Mouse (Mus musculus): ENCODE measurements at regions not wholly inside any gene's neighbourhood (a gene's known extent, or its start where the extent isn't known, plus 50 kb on each side); places are given as distances from the start of the nearest gene placed in this dataset.
A peak's percentile ranks its signal among the peaks of the same experiment; 100 is the strongest.

DNA sequence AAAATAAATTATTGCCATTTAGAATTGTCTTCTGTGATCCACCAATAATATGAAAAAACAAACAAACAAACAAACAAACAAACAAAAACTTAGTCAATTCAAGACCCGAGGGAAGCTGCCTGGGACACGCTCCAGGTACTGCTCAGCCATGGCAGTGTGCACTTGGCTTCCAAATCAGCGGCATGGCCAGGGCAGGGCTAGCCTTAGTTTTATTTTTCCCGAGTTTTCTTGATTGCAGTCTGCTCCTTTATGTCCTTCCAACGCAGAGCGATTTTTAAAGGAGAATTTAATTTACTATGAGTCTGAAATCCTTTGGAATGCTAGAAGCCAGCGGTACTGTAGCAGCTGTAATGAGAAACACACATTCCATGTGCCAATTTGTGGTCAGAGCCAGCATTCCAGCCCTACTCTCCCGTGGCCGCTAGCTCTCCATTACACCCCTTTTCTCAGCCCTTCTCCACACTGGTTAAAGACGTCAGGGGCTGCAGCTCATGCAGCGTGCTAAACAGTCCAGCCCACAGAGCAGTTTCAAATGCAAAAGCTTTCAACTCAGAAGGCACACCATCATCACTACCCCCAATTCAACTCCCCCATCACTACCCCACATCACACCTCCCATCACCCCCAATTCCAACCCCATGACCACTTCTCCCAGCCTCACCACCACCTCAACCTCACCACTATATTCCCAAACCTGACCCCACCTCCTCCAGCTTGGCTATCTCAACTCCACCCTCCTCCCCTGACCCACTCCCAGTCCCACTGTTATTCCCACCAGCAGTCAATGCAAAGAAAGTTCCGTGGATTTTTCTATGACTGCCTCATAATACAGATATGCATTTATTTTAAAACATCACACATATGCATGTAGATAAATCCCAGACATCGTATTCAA is 187.9 kb upstream of the Gas1 start:
- no peak for DNase-seq (ENCODE audit: low spot score)

DNA sequence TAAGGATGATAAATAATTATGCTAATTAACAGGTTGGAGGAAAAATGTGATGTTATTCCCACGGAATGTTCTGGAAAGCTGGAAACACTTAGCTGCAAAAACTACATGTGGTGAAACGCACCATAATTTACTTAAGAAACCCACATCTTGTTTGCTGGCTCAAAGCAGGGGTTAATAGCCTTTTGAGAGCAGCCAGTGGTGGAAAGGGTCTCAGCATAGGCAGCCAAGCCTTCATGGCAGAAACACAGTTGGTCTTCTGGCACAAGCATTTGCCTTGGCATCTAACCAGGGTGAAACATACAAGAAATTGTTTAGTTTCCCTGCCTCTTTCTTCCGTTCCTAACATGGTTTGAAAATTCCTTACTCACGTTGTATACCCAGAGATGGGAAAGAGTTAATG is 192.1 kb upstream of the Gas1 start:
- DNase-seq (ENCODE audit: low spot score) = no peak

GRCm38 (mm10) chr13:60371656-60372055 is 194.5 kb upstream of the Gas1 start:
- no peak for DNase-seq (ENCODE audit: low spot score)

- DNase-seq (ENCODE audit: low spot score) = no peak
These were observed 199.5 kb upstream of the Gas1 start for GRCm38 (mm10) chr13:60376705-60377104.

GRCm38 (mm10) chr13:60382855-60383254 is 205.7 kb upstream of the Gas1 start:
- DNase-seq (ENCODE audit: low spot score) = no peak

DNA sequence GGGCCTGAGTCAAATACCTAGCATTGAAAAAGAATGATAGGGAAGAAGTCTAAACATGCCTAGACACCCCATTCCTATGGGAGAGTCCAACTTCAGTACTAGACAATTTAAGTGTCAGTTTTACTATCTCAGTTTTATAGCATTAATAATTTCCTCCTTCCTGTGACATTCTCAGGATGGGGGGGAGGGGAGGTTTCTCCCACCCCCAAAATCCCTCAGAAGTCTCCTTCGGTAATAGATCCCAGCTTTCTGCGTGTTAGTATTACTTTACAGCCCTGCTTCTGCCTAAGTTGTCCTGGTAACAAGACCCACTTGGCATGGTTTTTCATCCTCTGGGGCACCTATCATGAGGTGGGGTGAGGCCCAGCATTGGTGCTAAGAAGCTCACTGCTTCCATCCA is 202.9 kb upstream of the Dapk1 start:
- DNase-seq (ENCODE audit: low spot score) = no peak

- DNase-seq (ENCODE audit: low spot score) = no peak
These were observed 200.8 kb upstream of the Dapk1 start for GRCm38 (mm10) chr13:60400764-60401487.

GRCm38 (mm10) chr13:60403471-60403870 is 198.3 kb upstream of the Dapk1 start:
- DNase-seq (ENCODE audit: low spot score) = no peak

DNA sequence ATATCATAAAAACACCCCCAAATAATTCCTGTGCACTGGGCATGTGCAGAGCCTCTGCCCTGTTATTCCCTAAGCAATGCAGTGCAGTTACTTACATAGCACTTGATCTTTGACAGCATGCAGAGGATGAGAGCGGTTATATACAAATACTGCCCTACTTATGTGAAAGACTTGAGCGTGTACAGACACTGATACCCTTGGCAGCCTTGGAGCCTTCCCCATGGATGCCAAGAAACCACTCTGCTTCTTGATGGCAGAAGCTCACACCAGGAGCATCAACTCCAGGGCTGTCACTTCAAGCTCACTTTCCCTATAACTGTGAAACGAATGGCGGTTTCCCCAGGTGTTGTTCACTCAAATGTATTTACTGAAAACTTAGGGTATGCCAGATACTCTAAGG is 194.4 kb upstream of the Dapk1 start:
- DNase-seq (ENCODE audit: low spot score) = no peak

- DNase-seq (ENCODE audit: low spot score) = no peak
These were observed 191.8 kb upstream of the Dapk1 start for GRCm38 (mm10) chr13:60409706-60410502.

GRCm38 (mm10) chr13:60416024-60416423 is 185.7 kb upstream of the Dapk1 start:
- no peak for DNase-seq (ENCODE audit: low spot score)

DNA sequence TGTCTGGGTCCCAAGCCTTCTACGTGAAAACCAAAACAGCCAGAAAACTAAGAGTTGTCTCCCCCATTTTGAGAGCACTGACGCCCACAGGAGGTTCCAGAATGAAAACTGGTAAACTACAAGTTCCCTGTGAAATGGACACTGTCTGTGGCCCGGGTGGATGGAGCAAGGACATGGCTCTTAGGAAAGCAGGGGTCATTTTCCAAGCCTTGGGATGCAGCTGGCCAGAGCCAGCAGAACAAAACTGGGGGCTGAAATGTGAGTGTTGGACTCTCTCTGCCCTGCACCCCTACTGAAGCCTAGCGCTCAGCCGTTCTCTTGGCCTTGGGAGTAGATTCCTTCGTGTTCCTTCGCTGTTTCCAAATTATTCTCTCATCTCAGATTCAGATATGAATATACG is 184.7 kb upstream of the Dapk1 start:
- no peak for DNase-seq (ENCODE audit: low spot score)

GRCm38 (mm10) chr13:60417436-60418158 is 184.2 kb upstream of the Dapk1 start:
- DNase-seq (ENCODE audit: low spot score) = peak; percentile 37

- DNase-seq (ENCODE audit: low spot score) = no peak
These were observed 181.4 kb upstream of the Dapk1 start for GRCm38 (mm10) chr13:60420386-60420785.

DNA sequence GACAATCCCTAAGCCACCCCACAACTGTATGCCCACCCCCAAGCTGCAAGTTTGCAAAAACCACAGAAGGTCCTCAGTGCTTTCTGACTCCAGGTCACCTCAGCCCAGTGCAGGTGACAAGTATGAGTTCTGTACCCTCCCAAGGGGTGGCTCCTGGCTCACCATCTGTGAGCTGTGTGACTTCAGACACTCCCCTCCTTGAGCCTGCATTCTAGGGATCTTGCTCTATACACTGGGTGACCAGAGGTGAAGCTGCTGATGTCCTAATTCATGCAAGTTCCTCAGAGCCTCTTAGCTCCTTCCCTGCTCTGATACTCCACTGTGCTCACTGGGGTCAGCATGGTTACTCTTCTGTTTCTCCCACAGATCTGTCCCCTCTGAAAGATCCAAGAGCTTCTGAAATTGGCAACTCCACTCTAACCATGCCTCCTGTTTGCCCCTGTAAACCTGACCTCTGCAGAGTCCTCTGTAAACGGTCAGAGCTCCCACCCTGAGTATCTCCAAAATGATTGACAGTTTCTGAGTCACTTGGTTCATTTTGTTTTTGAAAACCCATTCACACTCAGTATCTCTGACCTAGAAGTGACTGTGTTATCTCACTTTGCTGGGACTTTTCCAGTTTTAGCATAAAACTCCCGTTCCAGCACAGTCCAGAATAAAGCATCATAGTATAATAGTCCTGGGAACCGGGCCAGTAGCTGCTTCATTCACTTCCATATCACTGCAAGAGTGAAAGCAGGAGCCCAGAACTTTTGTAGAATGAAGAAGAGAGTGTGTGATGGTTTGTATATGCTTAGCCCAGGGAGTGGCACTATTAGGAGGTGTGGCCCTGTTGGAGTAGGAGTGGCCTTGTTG is 180.7 kb upstream of the Dapk1 start:
- no peak for DNase-seq (ENCODE audit: low spot score)

DNA sequence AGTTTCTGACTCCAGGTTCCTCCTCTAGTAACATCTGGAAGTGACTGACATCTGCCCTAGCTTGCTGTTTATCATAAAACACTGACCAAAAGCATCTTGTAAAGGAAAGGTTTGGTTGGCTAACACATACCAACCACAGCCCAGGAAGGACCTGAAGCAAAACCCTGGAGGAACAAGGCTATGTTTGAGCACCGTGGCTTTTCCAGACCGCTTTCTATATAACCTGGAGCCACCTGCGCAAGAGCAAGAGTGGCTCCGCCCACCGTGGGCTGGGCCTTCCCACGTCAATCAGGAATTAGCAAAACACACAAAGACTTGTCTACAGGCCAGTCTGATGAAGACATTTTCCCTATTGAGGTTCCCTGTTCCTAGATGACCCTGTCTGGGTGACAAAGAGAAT is 177.5 kb upstream of the Dapk1 start:
- DNase-seq (ENCODE audit: low spot score) = no peak

DNA sequence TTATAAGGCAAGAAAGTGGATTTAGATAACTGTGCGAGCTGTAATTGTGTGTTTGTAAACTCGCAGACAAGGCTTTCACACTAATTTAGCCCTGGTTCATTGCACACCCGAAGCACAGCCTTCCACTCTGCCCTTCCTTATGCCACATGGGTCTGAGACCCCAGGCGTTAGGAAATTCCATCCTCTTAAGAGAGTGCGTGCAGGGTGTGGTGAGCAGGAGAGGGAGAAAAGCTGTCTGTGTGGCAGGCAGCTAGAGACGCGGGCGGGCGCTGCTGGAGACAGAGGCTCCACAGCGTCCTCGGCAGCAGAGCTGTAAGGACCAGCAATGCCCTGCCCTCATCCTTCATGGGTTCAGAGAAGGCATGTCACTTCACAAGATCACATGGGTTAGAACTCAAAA is 176.6 kb upstream of the Dapk1 start:
- no peak for DNase-seq (ENCODE audit: low spot score)

DNA sequence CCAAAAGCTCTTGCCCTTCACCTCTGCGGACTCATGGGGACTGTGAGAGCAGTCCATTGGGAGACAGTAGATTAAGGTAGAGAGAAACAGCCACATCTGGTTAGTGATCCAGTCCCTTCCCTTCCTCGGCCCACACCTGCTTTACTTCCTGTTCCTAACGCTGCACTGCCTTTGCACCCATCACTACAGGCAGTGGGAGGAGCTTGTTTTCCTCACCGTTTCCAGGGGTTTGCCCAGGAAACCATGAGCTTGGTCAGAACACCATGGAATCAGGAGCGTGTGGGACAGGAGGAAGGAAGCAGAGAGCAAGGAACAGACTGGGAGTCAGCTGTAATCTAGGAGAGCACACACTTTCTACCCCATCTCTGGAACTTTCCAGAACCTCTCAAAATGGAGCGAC is 176.2 kb upstream of the Dapk1 start:
- DNase-seq (ENCODE audit: low spot score) = no peak

DNA sequence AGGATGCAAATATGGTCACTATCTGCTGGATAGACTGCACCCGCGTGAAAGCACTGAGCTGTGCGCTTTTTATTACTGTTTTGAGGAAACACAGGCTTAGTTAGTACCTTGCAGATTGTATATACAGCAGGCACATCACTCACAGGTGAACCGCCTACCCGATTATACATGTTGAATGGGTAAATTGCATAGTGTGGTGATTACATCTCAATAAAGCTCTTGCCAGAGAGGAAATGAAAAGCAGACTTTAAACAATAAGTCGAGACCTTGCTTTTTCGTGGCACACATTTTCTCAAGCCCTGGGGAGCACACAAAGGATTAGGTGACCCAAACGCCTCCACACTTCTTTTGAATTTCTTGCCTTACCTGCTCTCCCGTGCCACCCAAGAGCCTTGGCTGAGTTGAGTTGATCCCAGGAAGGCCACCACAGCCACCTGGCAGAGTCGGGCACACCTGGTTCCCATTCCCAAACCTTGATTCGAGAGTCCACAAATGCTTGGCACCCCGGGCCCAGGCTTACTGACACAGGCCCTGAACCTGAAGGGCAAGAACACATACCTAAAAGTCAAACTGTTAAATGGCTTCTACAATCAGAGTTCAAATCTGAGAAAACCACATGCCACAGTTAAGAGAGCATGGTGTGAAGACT is 175.4 kb upstream of the Dapk1 start:
- DNase-seq (ENCODE audit: low spot score) = no peak

- no peak for DNase-seq (ENCODE audit: low spot score)
These were observed 174.7 kb upstream of the Dapk1 start for GRCm38 (mm10) chr13:60427077-60427476.
